Mouse (Mus musculus) liver, postnatal 0 days (tissue): ENCODE measurements at regions not wholly inside any gene's neighbourhood (a gene's known extent, or its start where the extent isn't known, plus 50 kb on each side); places are given as distances from the start of the nearest gene placed in this dataset.

Experiments used
- ATAC-seq: fragments of 200-750 bp; cut with Nextera tagmentation; 2 replicates; pipeline ENCODE4 v1.8.0; 2017; ENCODE audit warnings: mild to moderate bottlenecking, moderate library complexity
- DNase-seq: peaks from one replicate; pipeline ENCODE4 v3.0.0-alpha.2; 2016
- H3K27ac ChIP-seq: fragments of 300-500 bp; sonication (generic); 2 replicates; pipeline ENCODE4 v1.5.1; 2014; ENCODE audit warnings: antibody characterized with exemption, moderate library complexity, mild to moderate bottlenecking, low read depth
- H3K27me3 ChIP-seq: fragments of 300-500 bp; sonication (generic); 2 replicates; pipeline ENCODE4 v1.6.1; 2014; ENCODE audit warnings: low read length, control low read depth, mixed read lengths; ENCODE audit not compliant: insufficient read depth
- H3K36me3 ChIP-seq: fragments of 300-500 bp; sonication (generic); replicated peaks from 2 replicates; pipeline ENCODE4 v1.6.1; 2014; ENCODE audit warnings: mild to moderate bottlenecking, control low read depth, low read length, moderate library complexity, mixed read lengths; ENCODE audit not compliant: insufficient read depth
- H3K4me1 ChIP-seq: fragments of 300-500 bp; sonication (generic); 2 replicates; pipeline ENCODE4 v1.6.1; 2014; ENCODE audit warnings: antibody characterized with exemption, mild to moderate bottlenecking, control low read depth; ENCODE audit not compliant: insufficient read depth
- H3K4me2 ChIP-seq: fragments of 300-500 bp; sonication (generic); 2 replicates; pipeline ENCODE4 v1.6.1; 2014; ENCODE audit warnings: low read depth, mild to moderate bottlenecking, low read length, moderate library complexity, mixed read lengths
- H3K4me3 ChIP-seq: fragments of 300-500 bp; sonication (generic); 2 replicates; pipeline ENCODE4 v1.5.1; 2014; ENCODE audit warnings: low read depth, low read length
- H3K9ac ChIP-seq: fragments of 300-500 bp; sonication (generic); replicated peaks from 2 replicates; pipeline ENCODE4 v1.6.1; 2014; ENCODE audit warnings: mild to moderate bottlenecking, moderate library complexity
- H3K9me3 ChIP-seq: fragments of 300-500 bp; sonication (generic); 2 replicates; pipeline ENCODE4 v1.6.1; 2016; ENCODE audit warnings: mild to moderate bottlenecking, control low read depth, low read length, mixed read lengths
- CTCF ChIP-seq: sonication (generic); IDR thresholded peaks from 2 replicates; pipeline ENCODE4 v1.5.1; 2016; ENCODE audit warnings: antibody characterized with exemption, low read depth
- EP300 ChIP-seq: IDR thresholded peaks from 2 replicates; pipeline ENCODE4 v1.6.1; 2016; ENCODE audit warnings: antibody characterized with exemption, low read depth, mild to moderate bottlenecking
- WGBS: fragments of 180-500 bp; shearing (Covaris S2); extraction: QIAGEN DNeasy Blood & Tissue Kit; methylation state at CpG from one replicate; pipeline ENCODE4 v1.1.7; 2014; ENCODE audit not compliant: insufficient replicate concordance; 5-methylcytosine and 5-hydroxymethylcytosine counted together

DNA sequence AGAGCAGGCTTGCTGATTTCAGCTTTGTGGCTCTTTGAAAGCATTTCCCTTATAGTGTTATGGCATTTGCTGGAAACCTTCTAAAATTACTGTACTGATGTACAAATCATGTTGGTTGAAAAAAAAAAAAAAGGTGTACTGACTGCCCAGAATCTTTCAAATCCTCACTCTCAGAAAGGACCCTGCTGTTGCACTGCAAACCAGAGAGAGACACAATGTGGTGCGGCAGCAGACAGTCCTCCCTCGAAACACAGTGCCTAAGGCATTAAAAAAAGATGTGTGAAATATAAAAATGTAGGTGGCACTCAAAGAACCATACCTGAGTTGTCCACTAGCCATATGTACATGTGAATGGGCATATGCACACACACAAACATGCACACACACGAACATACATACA lies 128.3 kb downstream of the Actr3 start:
- Histone ChIP-seq H3K27me3 (no peaks in the 10 kb centered on the region), H3K4me3 (no peak overlapping the region), H3K4me2 (no peak overlapping the region), H3K27ac (no peak overlapping the region), H3K36me3 (no peaks in the 10 kb centered on the region), H3K9me3 (no peaks in the 10 kb centered on the region), H3K9ac (no peak overlapping the region), H3K4me1 (no peaks in the 10 kb centered on the region)
- ATAC-seq (no peak), DNase-seq (no peak)
- WGBS = 64% methylated on average over 3 of the region's 3 CpGs
- no peak for TF ChIP-seq CTCF
- no peak for TF ChIP-seq EP300

DNA sequence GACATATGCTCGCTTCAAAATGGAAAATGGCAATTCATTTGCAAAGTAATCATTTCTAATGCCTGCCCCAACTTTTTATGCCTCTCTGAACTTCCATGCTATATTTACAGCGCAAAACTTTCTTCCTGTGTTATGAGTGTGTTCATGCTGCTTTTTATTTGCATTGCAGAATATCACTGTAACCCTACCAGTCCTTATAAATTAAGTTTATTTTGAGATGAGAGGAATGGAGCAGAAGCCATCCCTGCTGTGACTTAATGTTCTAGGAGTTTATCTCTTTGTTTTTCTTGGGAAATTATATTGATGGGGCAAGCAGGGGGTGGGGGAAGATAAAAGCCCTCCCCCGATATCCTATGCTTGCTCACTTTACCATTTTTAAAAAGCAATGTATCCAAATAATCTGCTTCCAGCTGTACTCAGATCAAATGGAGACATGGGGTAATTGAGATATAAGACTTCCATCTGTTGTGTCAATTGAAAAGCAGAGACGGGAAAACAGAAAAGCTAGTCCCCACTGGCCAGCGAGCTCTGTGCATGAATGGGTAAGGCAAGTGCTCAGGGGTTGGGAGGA lies 136.9 kb downstream of the Actr3 start:
- WGBS = 69% methylated on average over 5 of the region's 5 CpGs
- ATAC-seq = no peak

DNA sequence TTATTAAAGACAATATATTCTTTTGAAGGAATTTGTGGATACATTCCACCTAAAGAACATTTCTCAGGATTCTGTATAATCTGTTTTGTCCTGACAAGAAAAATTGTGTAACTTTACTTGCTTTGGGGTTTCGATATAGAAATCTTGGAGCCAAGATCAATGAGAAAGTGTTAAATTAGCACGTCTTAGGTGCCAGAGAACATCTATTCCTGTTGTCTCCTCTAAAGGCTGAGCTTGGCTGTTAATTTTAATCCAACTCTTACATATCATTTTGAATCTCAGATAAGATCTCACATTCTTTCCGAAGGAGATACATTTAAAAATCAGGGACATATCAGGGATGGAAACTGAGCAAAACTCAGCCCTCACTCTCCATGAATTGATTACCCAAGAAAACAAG lies 139.9 kb downstream of the Actr3 start:
- Histone ChIP-seq H3K4me1 (no peaks in the 10 kb centered on the region), H3K36me3 (no peaks in the 10 kb centered on the region), H3K27ac (no peak overlapping the region), H3K4me2 (no peak overlapping the region), H3K27me3 (no peaks in the 10 kb centered on the region), H3K9ac (no peak overlapping the region), H3K4me3 (no peak overlapping the region), H3K9me3 (no peaks in the 10 kb centered on the region)
- whole genome bisulfite sequencing = 73% methylated on average over 3 of the region's 3 CpGs
- DNase-seq = no peak
- ATAC-seq = no peak
- no peak for TF ChIP-seq CTCF
- no peak for TF ChIP-seq EP300

More for the DNA sequence above, 136.9 kb downstream of the Actr3 start:
- no peak overlapping the region for H3K4me2 ChIP-seq
- H3K27ac ChIP-seq = no peak overlapping the region
- DNase-seq = no peak
- H3K36me3 ChIP-seq = no peaks in the 10 kb centered on the region
- no peak overlapping the region for H3K9ac ChIP-seq
- no peak for TF ChIP-seq EP300
- no peak for TF ChIP-seq CTCF
- no peaks in the 10 kb centered on the region for H3K9me3 ChIP-seq
- H3K4me1 ChIP-seq = no peaks in the 10 kb centered on the region
- H3K4me3 ChIP-seq = no peak overlapping the region
- no peaks in the 10 kb centered on the region for H3K27me3 ChIP-seq

DNA sequence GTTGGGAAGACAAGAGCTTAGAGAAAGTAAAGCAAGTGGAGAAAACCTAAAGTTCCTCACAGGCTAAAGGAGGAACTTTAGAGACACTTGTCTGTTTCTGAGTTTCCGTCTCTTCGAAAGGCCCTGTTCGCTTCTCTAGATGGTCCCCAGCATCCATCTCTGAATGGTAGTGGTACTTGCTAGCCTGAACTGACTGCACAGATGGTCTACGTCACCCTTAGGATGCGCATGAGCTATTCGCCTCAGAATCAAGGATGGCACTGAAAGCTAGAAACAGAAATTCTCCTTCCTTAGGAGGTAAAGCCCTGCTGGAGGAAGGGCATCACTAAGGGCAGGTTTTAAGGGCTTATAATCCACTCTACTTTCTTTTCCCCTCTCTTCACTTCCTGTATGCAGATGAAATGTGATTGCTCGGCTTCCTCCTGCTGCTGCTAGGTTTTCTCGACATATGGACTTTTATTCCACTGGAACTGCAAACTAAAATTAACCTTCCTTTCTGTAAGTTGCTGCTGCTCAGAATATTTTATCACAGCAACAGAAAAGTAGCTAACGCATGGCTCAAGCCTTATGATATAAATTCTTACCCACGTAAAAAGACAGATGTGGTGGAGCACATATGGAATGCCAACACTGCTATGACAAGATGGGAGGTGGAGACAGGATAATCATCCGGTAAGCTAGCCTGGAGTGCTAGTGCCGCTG lies 145.1 kb downstream of the Actr3 start:
- DNase-seq = no peak
- Histone ChIP-seq H3K4me1 (no peaks in the 10 kb centered on the region), H3K4me2 (no peak overlapping the region), H3K27me3 (no peaks in the 10 kb centered on the region), H3K27ac (no peak overlapping the region), H3K36me3 (no peaks in the 10 kb centered on the region), H3K4me3 (no peak overlapping the region), H3K9me3 (no peaks in the 10 kb centered on the region), H3K9ac (no peak overlapping the region)
- 85% methylated on average over 12 of the region's 12 CpGs for WGBS
- no peak for ATAC-seq
- TF ChIP-seq CTCF (no peak), EP300 (no peak)

DNA sequence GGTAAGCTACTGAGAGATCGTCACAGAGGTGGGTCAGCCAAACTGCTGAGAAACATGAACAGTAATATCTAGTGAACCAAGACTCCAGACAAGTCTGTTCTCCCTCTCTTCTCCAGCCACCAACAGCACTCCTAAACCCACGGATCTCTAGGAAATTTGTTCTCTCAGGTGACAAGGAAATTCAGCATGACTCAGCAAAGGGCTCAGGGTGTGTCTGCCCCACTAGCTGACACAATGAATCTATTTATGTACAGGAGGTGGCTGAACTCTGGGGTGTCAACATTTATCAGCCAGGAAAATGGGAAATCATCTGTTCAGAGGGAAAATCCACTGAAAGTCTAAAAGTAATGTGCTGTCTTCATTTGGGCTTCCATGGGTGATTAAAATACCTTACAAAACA lies 149.2 kb downstream of the Actr3 start:
- no peaks in the 10 kb centered on the region for H3K27me3 ChIP-seq
- H3K9me3 ChIP-seq = no peaks in the 10 kb centered on the region
- no peak overlapping the region for H3K9ac ChIP-seq
- ATAC-seq = no peak
- H3K4me3 ChIP-seq = no peak overlapping the region
- WGBS = 47% methylated on average over 2 of the region's 2 CpGs
- no peak for TF ChIP-seq EP300
- no peak for TF ChIP-seq CTCF
- H3K36me3 ChIP-seq = no peaks in the 10 kb centered on the region
- no peak overlapping the region for H3K27ac ChIP-seq
- no peaks in the 10 kb centered on the region for H3K4me1 ChIP-seq
- no peak for DNase-seq
- no peak overlapping the region for H3K4me2 ChIP-seq

DNA sequence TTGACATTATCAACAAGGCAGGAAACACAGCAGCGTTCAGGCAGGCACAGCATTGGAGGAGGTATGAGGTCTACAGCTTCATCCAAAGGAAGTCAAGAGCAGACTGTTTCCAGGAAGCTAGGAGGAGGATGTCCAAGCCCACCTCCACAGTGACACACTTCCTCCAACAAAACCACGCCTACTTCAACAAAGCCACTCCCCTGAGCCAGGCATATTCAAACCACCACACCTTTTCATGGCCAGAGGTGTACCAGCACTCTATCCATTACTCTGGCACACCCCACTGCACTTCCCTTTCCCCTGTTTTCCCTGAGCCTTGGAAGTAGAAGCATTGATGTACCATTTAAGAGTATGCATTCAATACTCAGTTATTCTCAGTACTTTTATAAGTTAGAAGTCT lies 150.8 kb downstream of the Actr3 start:
- TF ChIP-seq CTCF (no peak), EP300 (no peak)
- 61% methylated on average over 2 of the region's 2 CpGs for WGBS
- Histone ChIP-seq H3K4me1 (no peaks in the 10 kb centered on the region), H3K27ac (no peak overlapping the region), H3K9ac (no peak overlapping the region), H3K27me3 (no peaks in the 10 kb centered on the region), H3K9me3 (no peaks in the 10 kb centered on the region), H3K4me2 (no peak overlapping the region), H3K36me3 (no peaks in the 10 kb centered on the region), H3K4me3 (no peak overlapping the region)
- ATAC-seq (no peak), DNase-seq (no peak)
